Mouse (Mus musculus): ENCODE measurements around the gene Fbln5. TPM values are rescaled to one million over a fixed set of nuclear protein-coding genes. Genes with fewer than 3 reads are reported as not detected.

Gene Fbln5
- polyA plus RNA-seq (2021; fragmentation: Nextera tagmentation), result 6.3 and 6.5 TPM in 2 replicates
- long read RNA-seq, experiment 1, full-length matches to known transcripts, result 28 of 28 reads
- long read RNA-seq, experiment 1, partial matches to known transcripts, result 0 of 28 reads
- long read RNA-seq, experiment 1, other reads (novel, unspliced or antisense), result 0 of 28 reads
- long read RNA-seq, experiment 2, full-length matches to known transcripts, result 8 of 11 reads
- long read RNA-seq, experiment 2, partial matches to known transcripts, result 3 of 11 reads
- long read RNA-seq, experiment 2, other reads (novel, unspliced or antisense), result 0 of 11 reads

GRCm38 (mm10) chr12:101818608-101819370 is at the start of gene Fbln5:
TSS of gene Fbln5 (minus strand) at chr12:101819055.

GRCm38 (mm10) chr12:101718054-101718754 is 100.7 kb downstream of the Fbln5 start, which contains the start of gene Tc2n:
TSS of gene Tc2n (minus strand) at chr12:101718523.

Other genes with a start within 250 kb of the Fbln5 start
- gene Tc2n, start 100.5 kb downstream of the Fbln5 start, polyA plus RNA-seq (2021; fragmentation: Nextera tagmentation), result 0.09 TPM in 1 of 2 replicates, not detected in the other
- 15.0 and 21.5 TPM in 2 replicates for gene Trip11, start 94.2 kb upstream of the Fbln5 start, polyA plus RNA-seq (2021; fragmentation: Nextera tagmentation)
- 5.1 and 10.1 TPM in 2 replicates for gene Atxn3, start 139.2 kb upstream of the Fbln5 start, polyA plus RNA-seq (2021; fragmentation: Nextera tagmentation)
- gene Cpsf2, start 156.9 kb upstream of the Fbln5 start, polyA plus RNA-seq (2021; fragmentation: Nextera tagmentation), result 9.6 and 11.2 TPM in 2 replicates

Data from left cerebral cortex, adult 6 months (tissue).